Comparison of ENCODE assay signal across 8 mouse cellular contexts in genomic region chr3:87165291-87165881, GRCm38 (mm10). TPM values are rescaled to one million over a fixed set of nuclear protein-coding genes. Genes with fewer than 3 reads are reported as not detected.
DNase-seq lines count a peak whose midpoint lies in the region; ATAC-seq and TF ChIP-seq lines count a peak whose summit lies in the region.

No protein-coding gene starts in this region.

- no peak overlapping the region for H3K9ac ChIP-seq in liver, embryonic 13.5 days

- H3K9me3 ChIP-seq in liver, embryonic 13.5 days (replicated peaks) = no peaks in the 10 kb centered on the region

- no peak for TF ChIP-seq CTCF in testis, adult 2 months (IDR thresholded peaks at IDR 0.05; ENCODE audit: control insufficient read depth, insufficient read depth, insufficient replicate concordance, low read depth, low read length)

- H3K27ac ChIP-seq in testis, adult 2 months (ENCODE audit: control insufficient read depth, insufficient read depth, low read depth, low read length) = peak overlapping the region; percentile 16; the same call in 1 of the 2 replicates
- 0 out of 2 replicates have a peak overlapping the region, but pooled peaks have one; percentile 29 for H3K27ac ChIP-seq in liver, embryonic 13.5 days

- H3K4me3 ChIP-seq in testis, adult 2 months (ENCODE audit: control insufficient read depth, low read depth, low read length) = no peak overlapping the region
- no peak overlapping the region for H3K4me3 ChIP-seq in liver, embryonic 13.5 days (replicated peaks)

- H3K4me2 ChIP-seq in liver, embryonic 13.5 days = no peak overlapping the region

- no peaks in the 10 kb centered on the region for H3K4me1 ChIP-seq in testis, adult 2 months (ENCODE audit: control insufficient read depth, insufficient read depth, low read length)
- H3K4me1 ChIP-seq in liver, embryonic 13.5 days (replicated peaks) = peaks cover 20% of the 10 kb centered on the region

- ATAC-seq in liver, embryonic 13.5 days (ENCODE audit: low read depth) = no peak
- ATAC-seq in megakaryocyte, adult 5-6 weeks (ENCODE audit: poor library complexity, severe bottlenecking) = no peak

- H3K27me3 ChIP-seq in testis, adult 2 months (ENCODE audit: control insufficient read depth, insufficient read depth, low read length) = no peaks in the 10 kb centered on the region
- H3K27me3 ChIP-seq in liver, embryonic 13.5 days = no peaks in the 10 kb centered on the region

- no peaks in the 10 kb centered on the region for H3K36me3 ChIP-seq in testis, adult 2 months (ENCODE audit: control insufficient read depth, insufficient read depth, low read length)
- H3K36me3 ChIP-seq in liver, embryonic 13.5 days = no peaks in the 10 kb centered on the region

- TF ChIP-seq POLR2A in testis, adult 2 months (IDR thresholded peaks at IDR 0.05; ENCODE audit: control insufficient read depth, low read depth, low read length) = no peak

- peak; percentile 51 for DNase-seq in embryo, embryonic 10 days (ENCODE audit: low spot score)
- no peak for DNase-seq in embryo, embryonic 9.5 days (ENCODE audit: extremely low spot score)
- no peak for DNase-seq in testis, postnatal 14 days (ENCODE audit: low spot score)
- no peak for DNase-seq in liver, embryonic 13.5 days
- DNase-seq in left cerebral cortex, postnatal 36 days (ENCODE audit: low spot score in 2 of 2) = no peak
- DNase-seq in cerebellum, adult 11-12 months = no peak

- 74% methylated on average over 8 of the region's 8 CpGs for WGBS in liver, embryonic 13.5 days (ENCODE audit: insufficient replicate concordance)

- intact Hi-C loops in left cerebral cortex, postnatal 36 days (cut with DNase I) = no loop called here

RNA-seq across cellular contexts. Expression of gene Kirrel, which starts 9.2 kb away (rescaled TPM):
- polyA plus RNA-seq in testis, adult 2 months (2012; rRNA removed) = 1.5 and 1.8 TPM in 2 replicates
- 1.2 and 1.4 TPM in 2 replicates for polyA plus RNA-seq in liver, embryonic 13.5 days (2015; fragmentation: Nextera tagmentation; extraction: Ambion mirVana)
- 0.11 and 0.14 TPM in 2 replicates for total RNA-seq in megakaryocyte, adult 5-6 weeks (2015)
- total RNA-seq in megakaryocyte, adult 5-6 weeks (2017) = 0.16 TPM in 1 of 2 replicates, not detected in the other
- total RNA-seq in left cerebral cortex, postnatal 36 days (2021) = 1 to 10 TPM; 3.5 to 6.1 TPM
